Mouse (Mus musculus) lung, postnatal 0 days (tissue): ENCODE data around the gene Dpy19l3. TPM values are rescaled to one million over a fixed set of nuclear protein-coding genes. Genes with fewer than 3 reads are reported as not detected.

Source experiments
- ATAC-seq: fragments of 200-750 bp; cut with Nextera tagmentation; 2 replicates; pipeline ENCODE4 v1.8.0; 2017; ENCODE audit warnings: moderate library complexity
- DNase-seq: peaks from one replicate; pipeline ENCODE4 v3.0.0-alpha.2; 2016; ENCODE audit warnings: low spot score
- H3K27ac ChIP-seq: fragments of 300-500 bp; sonication (generic); 2 replicates; pipeline ENCODE4 v1.5.1; 2014; ENCODE audit warnings: antibody characterized with exemption, mild to moderate bottlenecking, low read length, mixed read lengths
- H3K27me3 ChIP-seq: fragments of 300-500 bp; sonication (generic); replicated peaks from 2 replicates; pipeline ENCODE4 v1.6.1; 2014; ENCODE audit warnings: low read length, mixed read lengths; ENCODE audit not compliant: insufficient read depth
- H3K36me3 ChIP-seq: fragments of 300-500 bp; sonication (generic); 2 replicates; pipeline ENCODE4 v1.6.1; 2014; ENCODE audit warnings: low read length, mixed read lengths; ENCODE audit not compliant: insufficient read depth
- H3K4me1 ChIP-seq: fragments of 300-500 bp; sonication (generic); 2 replicates; pipeline ENCODE4 v1.6.1; 2014; ENCODE audit warnings: antibody characterized with exemption, low read depth, low read length, mixed read lengths; ENCODE audit not compliant: insufficient read depth
- H3K4me2 ChIP-seq: fragments of 300-500 bp; sonication (generic); replicated peaks from 2 replicates; pipeline ENCODE4 v1.6.1; 2014; ENCODE audit warnings: low read depth, mild to moderate bottlenecking, low read length, moderate library complexity, mixed read lengths
- H3K4me3 ChIP-seq: fragments of 300-500 bp; sonication (generic); 2 replicates; pipeline ENCODE4 v1.5.1; 2014; ENCODE audit warnings: low read depth, low read length
- H3K9ac ChIP-seq: fragments of 300-500 bp; sonication (generic); replicated peaks from 2 replicates; pipeline ENCODE4 v1.6.1; 2014; ENCODE audit warnings: low read depth, mild to moderate bottlenecking
- H3K9me3 ChIP-seq: fragments of 300-500 bp; sonication (generic); 2 replicates; pipeline ENCODE4 v1.6.1; 2016; ENCODE audit warnings: low read length, mixed read lengths
- CTCF ChIP-seq: IDR thresholded peaks from 2 replicates; pipeline ENCODE4 v1.5.1; 2016; ENCODE audit warnings: antibody characterized with exemption, mild to moderate bottlenecking
- EP300 ChIP-seq: IDR thresholded peaks from 2 replicates; pipeline ENCODE4 v1.6.1; 2016; ENCODE audit warnings: antibody characterized with exemption, mild to moderate bottlenecking, control low read depth
- WGBS: fragments of 180-500 bp; shearing (Covaris S2); extraction: QIAGEN DNeasy Blood & Tissue Kit; methylation state at CpG from one replicate; pipeline ENCODE4 v1.1.7; 2014; 5-methylcytosine and 5-hydroxymethylcytosine counted together
- polyA plus RNA-seq: library from polyadenylated mRNA; unstranded; fragments of >200 nt; fragmentation: Nextera tagmentation; extraction: Ambion mirVana; gene quantifications from 2 replicates; pipeline ENCODE4 v1.2.1, GENCODE M21; 2015

Gene Dpy19l3
- polyA plus RNA-seq, 1 experiment from 2014 or later = 14.3 TPM

- no peak for TF ChIP-seq CTCF
- no peak for TF ChIP-seq EP300
- Histone ChIP-seq H3K36me3 (peaks cover 42% of the 10 kb centered on the region), H3K27ac (no peak overlapping the region), H3K9ac (no peak overlapping the region), H3K4me1 (no peaks in the 10 kb centered on the region; the same call in 1 of the 2 replicates), H3K27me3 (no peaks in the 10 kb centered on the region), H3K4me2 (no peak overlapping the region), H3K9me3 (no peaks in the 10 kb centered on the region), H3K4me3 (no peak overlapping the region)
- 77% methylated on average over 12 of the region's 12 CpGs for WGBS
- no peak for ATAC-seq
- no peak for DNase-seq
Measured at GRCm38 (mm10) chr7:35792150-35792848, 38.0 kb upstream of the Dpy19l3 start.

- H3K27ac ChIP-seq = no peak overlapping the region
- no peak overlapping the region for H3K4me2 ChIP-seq
- TF ChIP-seq EP300 (no peak), CTCF (no peak)
- no peak for DNase-seq
- no peak for ATAC-seq
- WGBS = 84% methylated on average over 8 of the region's 8 CpGs
- H3K27me3 ChIP-seq = no peaks in the 10 kb centered on the region
- peaks cover 47% of the 10 kb centered on the region for H3K36me3 ChIP-seq
- no peak overlapping the region for H3K9ac ChIP-seq
- no peaks in the 10 kb centered on the region for H3K9me3 ChIP-seq
- no peak overlapping the region for H3K4me3 ChIP-seq
- H3K4me1 ChIP-seq = no peaks in the 10 kb centered on the region; the same call in 1 of the 2 replicates
Measured at GRCm38 (mm10) chr7:35790926-35791325, 36.7 kb upstream of the Dpy19l3 start.

GRCm38 (mm10) chr7:35790201-35790600, 35.9 kb upstream of the Dpy19l3 start:
- Histone ChIP-seq H3K4me3 (no peak overlapping the region), H3K27me3 (no peaks in the 10 kb centered on the region), H3K4me2 (no peak overlapping the region), H3K9me3 (no peaks in the 10 kb centered on the region), H3K9ac (no peak overlapping the region), H3K4me1 (no peaks in the 10 kb centered on the region; the same call in 1 of the 2 replicates), H3K36me3 (peaks cover 44% of the 10 kb centered on the region), H3K27ac (no peak overlapping the region)
- 82% methylated on average over 8 of the region's 8 CpGs for whole genome bisulfite sequencing
- TF ChIP-seq EP300 (no peak), CTCF (peak; percentile 72)
- ATAC-seq = no peak
- DNase-seq = peak; percentile 42

- Histone ChIP-seq H3K27ac (no peak overlapping the region), H3K9me3 (no peaks in the 10 kb centered on the region), H3K4me3 (no peak overlapping the region), H3K27me3 (no peaks in the 10 kb centered on the region), H3K9ac (no peak overlapping the region), H3K36me3 (peaks cover 13% of the 10 kb centered on the region), H3K4me1 (no peaks in the 10 kb centered on the region), H3K4me2 (no peak overlapping the region)
- DNase-seq (peak; percentile 77), ATAC-seq (peak; percentile 90)
- TF ChIP-seq CTCF (no peak), EP300 (peak; percentile 21; the same call in 1 of the 2 replicates)
- 35% methylated on average over 4 of the region's 4 CpGs for WGBS
Measured at GRCm38 (mm10) chr7:35785579-35785978, 31.3 kb upstream of the Dpy19l3 start.

GRCm38 (mm10) chr7:35782252-35782651, 28.0 kb upstream of the Dpy19l3 start:
- Histone ChIP-seq H3K27ac (no peak overlapping the region), H3K4me3 (no peak overlapping the region), H3K27me3 (no peaks in the 10 kb centered on the region), H3K9me3 (no peaks in the 10 kb centered on the region), H3K36me3 (peaks cover 14% of the 10 kb centered on the region; the same call in 1 of the 2 replicates), H3K4me2 (no peak overlapping the region), H3K9ac (no peak overlapping the region), H3K4me1 (no peaks in the 10 kb centered on the region)
- ATAC-seq (no peak), DNase-seq (no peak)
- TF ChIP-seq CTCF (no peak), EP300 (no peak)

GRCm38 (mm10) chr7:35774127-35774526, 19.9 kb upstream of the Dpy19l3 start:
- 90% methylated on average over 12 of the region's 12 CpGs for WGBS
- Histone ChIP-seq H3K9me3 (no peaks in the 10 kb centered on the region), H3K9ac (no peak overlapping the region), H3K27ac (no peak overlapping the region), H3K27me3 (no peaks in the 10 kb centered on the region), H3K36me3 (peaks cover 35% of the 10 kb centered on the region; the same call in 1 of the 2 replicates), H3K4me2 (no peak overlapping the region), H3K4me3 (no peak overlapping the region), H3K4me1 (no peaks in the 10 kb centered on the region)
- TF ChIP-seq CTCF (no peak), EP300 (no peak)
- DNase-seq = no peak
- no peak for ATAC-seq
